Mouse (Mus musculus) intestine, embryonic 16.5 days (tissue): ENCODE results near the gene Fbxo6. TPM values are rescaled to one million over a fixed set of nuclear protein-coding genes. Genes with fewer than 3 reads are reported as not detected.

Source experiments
- ATAC-seq: fragments of 200-750 bp; cut with Nextera tagmentation; 2 replicates; pipeline ENCODE4 v1.8.0; 2017; ENCODE audit warnings: moderate TSS enrichment, moderate library complexity
- H3K27ac ChIP-seq: fragments of 300-500 bp; sonication (generic); 2 replicates; pipeline ENCODE4 v1.5.1; 2014; ENCODE audit warnings: mild to moderate bottlenecking, low read length
- H3K27me3 ChIP-seq: fragments of 300-500 bp; sonication (generic); replicated peaks from 2 replicates; pipeline ENCODE4 v1.6.1; 2014; ENCODE audit warnings: low read length, control low read depth, mixed read lengths; ENCODE audit not compliant: control insufficient read depth, insufficient read depth
- H3K36me3 ChIP-seq: fragments of 300-500 bp; sonication (generic); 2 replicates; pipeline ENCODE4 v1.6.1; 2014; ENCODE audit warnings: low read length, control low read depth; ENCODE audit not compliant: control insufficient read depth, insufficient read depth
- H3K4me1 ChIP-seq: fragments of 300-500 bp; sonication (generic); 2 replicates; pipeline ENCODE4 v1.6.1; 2014; ENCODE audit warnings: low read length, control low read depth, mixed read lengths; ENCODE audit not compliant: control insufficient read depth, insufficient read depth
- H3K4me2 ChIP-seq: fragments of 300-500 bp; sonication (generic); 2 replicates; pipeline ENCODE4 v1.6.1; 2014; ENCODE audit warnings: low read depth, low read length, control low read depth
- H3K4me3 ChIP-seq: fragments of 300-500 bp; sonication (generic); 2 replicates; pipeline ENCODE4 v1.5.1; 2014; ENCODE audit warnings: mild to moderate bottlenecking, low read length
- H3K9ac ChIP-seq: fragments of 300-500 bp; sonication (generic); 2 replicates; pipeline ENCODE4 v1.6.1; 2014; ENCODE audit warnings: low read depth, low read length
- H3K9me3 ChIP-seq: fragments of 300-500 bp; sonication (generic); 2 replicates; pipeline ENCODE4 v1.6.1; 2016; ENCODE audit warnings: low read length, control low read depth; ENCODE audit not compliant: control insufficient read depth
- WGBS: fragments of 180-500 bp; shearing (Covaris S2); extraction: QIAGEN DNeasy Blood & Tissue Kit; methylation state at CpG from one replicate; pipeline ENCODE4 v1.1.7; 2014; 5-methylcytosine and 5-hydroxymethylcytosine counted together
- polyA plus RNA-seq: library from polyadenylated mRNA; unstranded; fragments of >200 nt; fragmentation: Nextera tagmentation; extraction: Ambion mirVana; gene quantifications from 2 replicates; pipeline ENCODE4 v1.2.1, GENCODE M21; 2015

Gene Fbxo6
- polyA plus RNA-seq, 1 experiment from 2014 or later = 22.7 TPM

DNA sequence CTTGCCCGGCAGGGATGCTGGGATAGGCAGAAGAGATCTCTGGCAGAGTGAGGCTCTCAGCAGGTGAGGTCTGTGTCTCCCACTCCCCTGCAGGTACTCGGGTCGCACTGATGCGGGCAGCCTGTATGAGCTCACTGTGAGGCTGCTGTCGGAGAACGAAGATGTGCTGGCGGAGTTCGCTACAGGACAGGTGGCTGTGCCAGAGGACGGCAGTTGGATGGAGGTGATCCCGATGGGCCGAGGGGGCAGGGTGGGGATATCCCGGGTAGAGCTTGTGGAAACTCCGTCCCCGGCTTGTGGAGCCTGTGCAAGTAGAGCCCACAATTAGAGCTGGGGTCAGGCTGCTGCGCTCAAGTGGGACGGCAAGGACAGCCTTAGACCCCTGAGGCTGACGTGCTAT is 13.6 kb upstream of the Fbxo6 start:
- no peaks in the 10 kb centered on the region for H3K36me3 ChIP-seq
- WGBS = 7% methylated on average over 17 of the region's 17 CpGs
- ATAC-seq = no peak

GRCm38 (mm10) chr4:148164461-148164860 is 12.5 kb upstream of the Fbxo6 start:
- no peaks in the 10 kb centered on the region for H3K9me3 ChIP-seq
- no peak overlapping the region for H3K9ac ChIP-seq
- H3K4me2 ChIP-seq = peak overlapping the region; percentile 55
- no peak overlapping the region for H3K27ac ChIP-seq
- no peak for ATAC-seq
- peak overlapping the region; percentile 33; the same call in 1 of the 2 replicates for H3K4me3 ChIP-seq
- H3K27me3 ChIP-seq = peaks cover 68% of the 10 kb centered on the region
- H3K36me3 ChIP-seq = no peaks in the 10 kb centered on the region
- peaks cover 12% of the 10 kb centered on the region for H3K4me1 ChIP-seq
- 2% methylated on average over 16 of the region's 16 CpGs for WGBS

More for the DNA sequence above, 13.6 kb upstream of the Fbxo6 start:
- no peak overlapping the region for H3K4me2 ChIP-seq
- H3K9me3 ChIP-seq = no peaks in the 10 kb centered on the region
- no peak overlapping the region for H3K27ac ChIP-seq
- H3K27me3 ChIP-seq = peaks cover 72% of the 10 kb centered on the region
- peaks cover 10% of the 10 kb centered on the region for H3K4me1 ChIP-seq
- no peak overlapping the region for H3K9ac ChIP-seq
- no peak overlapping the region for H3K4me3 ChIP-seq

DNA sequence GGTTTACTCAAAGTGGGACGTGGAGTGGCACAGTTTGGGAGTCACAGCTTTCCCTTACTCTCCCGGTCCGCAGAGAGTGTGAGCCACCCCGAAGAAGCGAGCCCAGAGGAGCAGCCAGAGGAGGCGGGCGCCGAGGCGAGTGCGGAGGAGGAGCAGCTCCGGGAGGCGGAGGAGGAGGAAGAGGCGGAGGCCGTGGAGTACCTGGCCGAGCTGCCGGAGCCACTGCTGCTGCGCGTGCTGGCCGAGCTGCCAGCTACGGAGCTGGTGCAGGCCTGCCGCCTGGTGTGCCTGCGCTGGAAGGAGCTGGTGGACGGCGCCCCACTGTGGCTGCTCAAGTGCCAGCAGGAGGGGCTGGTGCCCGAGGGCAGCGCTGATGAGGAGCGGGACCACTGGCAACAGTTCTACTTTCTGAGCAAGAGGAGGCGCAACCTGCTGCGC is 12.1 kb upstream of the Fbxo6 start:
- Histone ChIP-seq H3K27me3 (peaks cover 66% of the 10 kb centered on the region), H3K4me2 (peak overlapping the region; percentile 55), H3K27ac (no peak overlapping the region), H3K36me3 (no peaks in the 10 kb centered on the region), H3K4me3 (peak overlapping the region; percentile 33), H3K4me1 (peaks cover 13% of the 10 kb centered on the region), H3K9ac (peak overlapping the region; percentile 40; the same call in 1 of the 2 replicates), H3K9me3 (no peaks in the 10 kb centered on the region)
- peak; percentile 47 for ATAC-seq
- under 1% methylated on average over 26 of the region's 29 CpGs for WGBS

GRCm38 (mm10) chr4:148160436-148161390 is 8.8 kb upstream of the Fbxo6 start, which contains the start of the genes Fbxo44 and Fbxo2:
Gene Fbxo44, minus strand, starts transcription at chr4:148160482.
Gene Fbxo2, plus strand, starts transcription at chr4:148160621.
- peak within 1 kb of the TSS; percentile 77 for H3K9ac ChIP-seq
- H3K9me3 ChIP-seq = no peaks in the 10 kb centered on the region

GRCm38 (mm10) chr4:148159544-148160435 is 7.8 kb upstream of the Fbxo6 start:
- ATAC-seq = peak; percentile 90
- WGBS = under 1% methylated on average over 55 of the region's 55 CpGs
- Histone ChIP-seq H3K4me1 (peaks cover 14% of the 10 kb centered on the region), H3K27me3 (peaks cover 48% of the 10 kb centered on the region), H3K9ac (peak overlapping the region; percentile 77), H3K4me3 (peak overlapping the region; percentile 65), H3K27ac (no peak overlapping the region; the same call in 1 of the 2 replicates), H3K36me3 (no peaks in the 10 kb centered on the region), H3K4me2 (peak overlapping the region; percentile 100), H3K9me3 (no peaks in the 10 kb centered on the region)

More at GRCm38 (mm10) chr4:148160436-148161390, 8.8 kb upstream of the Fbxo6 start, which contains the start of the genes Fbxo44 and Fbxo2:
- H3K36me3 ChIP-seq = no peaks in the 10 kb centered on the region
- H3K27me3 ChIP-seq = peaks cover 57% of the 10 kb centered on the region
- ATAC-seq = peak; percentile 67
- WGBS = under 1% methylated on average over 43 of the region's 43 CpGs
- peak within 1 kb of the TSS; percentile 100 for H3K4me2 ChIP-seq
- peak within 1 kb of the TSS; percentile 65 for H3K4me3 ChIP-seq
- peaks cover 15% of the 10 kb centered on the region for H3K4me1 ChIP-seq
- H3K27ac ChIP-seq = no peak within 1 kb of the TSS; the same call in 1 of the 2 replicates

GRCm38 (mm10) chr4:148158436-148159348 is 6.8 kb upstream of the Fbxo6 start:
- H3K4me2 ChIP-seq = peak overlapping the region; percentile 100
- H3K4me1 ChIP-seq = peaks cover 8% of the 10 kb centered on the region; the same call in 1 of the 2 replicates
- 0 out of 2 replicates have a peak, but pooled peaks have one; percentile 0 for ATAC-seq
- 38% methylated on average over 27 of the region's 27 CpGs for WGBS
- peaks cover 38% of the 10 kb centered on the region for H3K27me3 ChIP-seq
- no peaks in the 10 kb centered on the region for H3K9me3 ChIP-seq
- peak overlapping the region; percentile 77 for H3K9ac ChIP-seq
- H3K36me3 ChIP-seq = peaks cover 3% of the 10 kb centered on the region; the same call in 1 of the 2 replicates
- peak overlapping the region; percentile 65 for H3K4me3 ChIP-seq
- no peak overlapping the region for H3K27ac ChIP-seq

GRCm38 (mm10) chr4:148154982-148155381 is 3.0 kb upstream of the Fbxo6 start:
- no peaks in the 10 kb centered on the region for H3K9me3 ChIP-seq
- H3K27me3 ChIP-seq = 0 out of 2 replicates have a peak, but pooled peaks cover 4% of the 10 kb centered on the region
- H3K4me2 ChIP-seq = no peak overlapping the region
- H3K36me3 ChIP-seq = peaks cover 3% of the 10 kb centered on the region; the same call in 1 of the 2 replicates
- H3K4me3 ChIP-seq = no peak overlapping the region
- peaks cover 8% of the 10 kb centered on the region; the same call in 1 of the 2 replicates for H3K4me1 ChIP-seq
- no peak overlapping the region for H3K9ac ChIP-seq
- H3K27ac ChIP-seq = no peak overlapping the region
- no peak for ATAC-seq
- WGBS = 62% methylated on average over 3 of the region's 3 CpGs

DNA sequence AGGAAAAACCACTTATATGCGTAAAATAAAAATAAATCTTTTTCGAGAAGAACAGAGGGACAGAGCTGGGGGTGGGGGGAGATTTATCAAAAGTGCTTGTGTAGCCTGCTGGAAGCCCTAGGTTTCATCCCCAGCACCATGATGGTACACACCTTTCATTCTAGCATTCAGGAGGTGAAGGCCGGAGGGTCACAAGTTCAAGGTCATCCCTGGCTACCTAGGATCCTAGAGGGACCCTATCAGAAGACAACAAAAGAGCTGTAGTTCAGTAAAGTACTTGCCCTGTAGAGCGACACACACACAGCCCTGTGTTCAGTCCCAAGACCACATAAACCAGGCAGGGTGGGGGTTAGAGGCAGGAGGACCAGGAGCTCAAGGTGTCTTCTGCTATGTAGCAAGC is 2.1 kb upstream of the Fbxo6 start:
- Histone ChIP-seq H3K9me3 (no peaks in the 10 kb centered on the region), H3K4me3 (no peak overlapping the region), H3K4me2 (no peak overlapping the region), H3K4me1 (peaks cover 6% of the 10 kb centered on the region; the same call in 1 of the 2 replicates), H3K27ac (no peak overlapping the region), H3K27me3 (0 out of 2 replicates have a peak, but pooled peaks cover 4% of the 10 kb centered on the region), H3K36me3 (peaks cover 3% of the 10 kb centered on the region; the same call in 1 of the 2 replicates), H3K9ac (no peak overlapping the region)
- WGBS = 80% methylated on average over 4 of the region's 4 CpGs
- ATAC-seq = no peak
